ENCODE assay signal across 1 mouse cellular context in the genomic region with DNA sequence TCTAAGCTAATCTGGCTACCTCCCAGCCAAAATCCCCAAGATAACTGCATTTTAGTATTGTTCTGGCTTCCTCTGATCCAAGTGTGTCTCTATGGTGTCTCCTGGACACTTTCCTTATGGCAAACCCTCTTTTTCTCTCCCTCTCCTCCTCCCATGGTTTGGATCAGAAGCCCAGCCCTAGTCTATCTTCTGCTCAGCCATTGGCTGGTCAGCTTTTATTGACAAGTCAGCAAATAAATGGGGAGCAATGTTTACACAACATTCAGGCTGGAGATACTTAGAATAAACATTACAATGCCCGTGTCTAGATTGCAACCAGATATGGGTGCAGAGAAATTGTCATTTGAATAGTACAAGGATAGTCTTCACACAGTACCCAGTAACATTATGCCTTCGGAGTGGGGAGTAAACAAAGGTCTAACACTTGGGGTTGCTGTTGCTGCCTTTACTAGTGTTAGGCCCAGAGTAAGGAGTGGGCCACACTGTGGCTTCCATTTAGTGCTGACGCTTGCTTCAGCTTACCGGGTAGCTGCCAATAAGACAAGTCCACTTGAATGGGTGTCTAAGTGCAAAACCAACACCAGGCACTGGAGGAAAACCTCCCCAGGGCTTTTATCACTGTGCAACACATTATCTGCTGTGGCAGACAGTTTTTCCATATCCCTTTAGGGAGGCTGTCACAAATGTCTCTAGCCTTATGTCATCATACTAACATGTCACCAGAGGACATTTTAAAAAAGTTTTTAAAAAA.
A peak's percentile ranks its signal among the peaks of the same experiment; 100 is the strongest.
TF ChIP-seq lines count a peak whose summit lies in the region.

No protein-coding gene starts in this region.

TF ChIP-seq in CH12.LX, 34 proteins besides CTCF, POLR2A, EP300 and RAD21 (continued from another document):
- TF ChIP-seq MAFK (IDR thresholded peaks at IDR 0.05; ENCODE audit: insufficient replicate concordance, low read length), result peak; percentile 57; the same call in 1 of the 2 replicates
- no peak for TF ChIP-seq MYC (IDR thresholded peaks at IDR 0.05; ENCODE audit: low read depth, low read length)
